Mouse (Mus musculus) heart, embryonic 15.5 days (tissue): ENCODE results near the gene Myof. TPM values are rescaled to one million over a fixed set of nuclear protein-coding genes. Genes with fewer than 3 reads are reported as not detected.
A peak's percentile ranks its signal among the peaks of the same experiment; 100 is the strongest.

Source experiments
- ATAC-seq: fragments of 200-750 bp; cut with Nextera tagmentation; replicated peaks from 2 replicates; pipeline ENCODE4 v1.8.0; 2017; ENCODE audit warnings: low read depth, moderate TSS enrichment; ENCODE audit not compliant: insufficient number of reproducible peaks, insufficient read depth, low FRiP score
- H3K27ac ChIP-seq: fragments of 300-500 bp; sonication (generic); 2 replicates; pipeline ENCODE4 v1.5.1; 2015; ENCODE audit warnings: mild to moderate bottlenecking, inconsistent platforms
- H3K27me3 ChIP-seq: fragments of 300-500 bp; sonication (generic); 2 replicates; pipeline ENCODE4 v1.6.1; 2015; ENCODE audit warnings: inconsistent platforms
- H3K36me3 ChIP-seq: fragments of 300-500 bp; sonication (generic); 2 replicates; pipeline ENCODE4 v1.6.1; 2015; ENCODE audit warnings: mild to moderate bottlenecking, inconsistent platforms
- H3K4me1 ChIP-seq: fragments of 300-500 bp; sonication (generic); replicated peaks from 2 replicates; pipeline ENCODE4 v1.6.1; 2015; ENCODE audit warnings: inconsistent platforms
- H3K4me2 ChIP-seq: fragments of 300-500 bp; sonication (generic); 2 replicates; pipeline ENCODE4 v1.6.1; 2015; ENCODE audit warnings: inconsistent platforms, mild to moderate bottlenecking, moderate library complexity
- H3K4me3 ChIP-seq: fragments of 300-500 bp; sonication (generic); 2 replicates; pipeline ENCODE4 v1.5.1; 2015; ENCODE audit warnings: mild to moderate bottlenecking, inconsistent platforms
- H3K9ac ChIP-seq: fragments of 300-500 bp; sonication (generic); 2 replicates; pipeline ENCODE4 v1.6.1; 2015; ENCODE audit warnings: mild to moderate bottlenecking, inconsistent platforms
- H3K9me3 ChIP-seq: fragments of 300-500 bp; sonication (generic); replicated peaks from 2 replicates; pipeline ENCODE4 v1.6.1; 2016; ENCODE audit warnings: inconsistent platforms
- WGBS: fragments of 180-500 bp; shearing (Covaris S2); methylation state at CpG from one replicate; pipeline ENCODE4 v1.1.7; 2015; ENCODE audit warnings: mixed read lengths; 5-methylcytosine and 5-hydroxymethylcytosine counted together
- polyA plus RNA-seq: library from polyadenylated mRNA; unstranded; fragments of >200 nt; fragmentation: Nextera tagmentation; extraction: Ambion mirVana; gene quantifications from 2 replicates; pipeline ENCODE4 v1.2.1, GENCODE M21; 2015

Gene Myof
- polyA plus RNA-seq, result 5.5 and 7.8 TPM in 2 replicates

DNA sequence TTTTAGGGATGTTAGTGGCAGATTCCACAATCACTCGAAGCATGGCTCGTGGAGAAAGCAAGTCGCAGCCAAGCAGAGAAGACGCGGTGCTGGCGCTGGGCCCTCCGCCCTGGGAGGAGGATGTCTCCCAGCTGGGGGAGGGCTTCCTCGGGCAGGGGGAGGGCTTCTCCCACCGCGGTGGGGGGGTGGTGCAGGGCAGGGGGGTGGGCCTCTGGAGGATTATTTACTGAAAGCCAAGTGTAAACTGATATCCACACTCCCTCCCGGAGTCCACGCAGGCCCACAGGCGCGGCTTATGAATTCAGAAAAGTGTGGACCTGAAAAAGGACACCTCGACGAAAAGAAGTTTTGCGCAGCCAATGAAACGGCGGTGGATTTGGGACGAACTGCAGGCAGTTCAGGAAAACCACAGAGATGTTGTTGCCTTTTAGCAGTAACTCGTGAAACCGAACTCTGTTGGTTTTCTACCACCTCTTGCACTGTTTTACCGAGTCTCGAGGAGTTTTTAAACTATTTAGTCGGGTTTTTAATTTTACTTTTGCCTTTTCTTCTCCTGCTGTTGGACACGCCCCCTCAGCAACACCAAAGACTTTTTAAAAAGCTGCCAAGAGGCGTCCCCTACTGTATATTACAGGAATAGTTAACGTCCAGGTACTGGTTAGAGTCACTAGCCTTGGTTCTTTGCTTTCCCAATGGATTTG, at the start of gene Myof:
Gene Myof (minus strand): TSS at position 297 of the 701 bp plus-strand sequence.
- H3K4me3 ChIP-seq, result peak within 1 kb of the TSS; percentile 54
- H3K9me3 ChIP-seq, result no peaks in the 10 kb centered on the region
- H3K36me3 ChIP-seq, result no peaks in the 10 kb centered on the region
- peak within 1 kb of the TSS; percentile 57 for H3K9ac ChIP-seq
- peak within 1 kb of the TSS; percentile 92 for H3K4me2 ChIP-seq
- H3K4me1 ChIP-seq, result peaks cover 9% of the 10 kb centered on the region
- H3K27ac ChIP-seq, result peak within 1 kb of the TSS; percentile 68
- WGBS, result under 1% methylated on average over 28 of the region's 28 CpGs
- H3K27me3 ChIP-seq, result 0 out of 2 replicates have a peak, but pooled peaks cover 9% of the 10 kb centered on the region
- ATAC-seq, result peak; percentile 69

DNA sequence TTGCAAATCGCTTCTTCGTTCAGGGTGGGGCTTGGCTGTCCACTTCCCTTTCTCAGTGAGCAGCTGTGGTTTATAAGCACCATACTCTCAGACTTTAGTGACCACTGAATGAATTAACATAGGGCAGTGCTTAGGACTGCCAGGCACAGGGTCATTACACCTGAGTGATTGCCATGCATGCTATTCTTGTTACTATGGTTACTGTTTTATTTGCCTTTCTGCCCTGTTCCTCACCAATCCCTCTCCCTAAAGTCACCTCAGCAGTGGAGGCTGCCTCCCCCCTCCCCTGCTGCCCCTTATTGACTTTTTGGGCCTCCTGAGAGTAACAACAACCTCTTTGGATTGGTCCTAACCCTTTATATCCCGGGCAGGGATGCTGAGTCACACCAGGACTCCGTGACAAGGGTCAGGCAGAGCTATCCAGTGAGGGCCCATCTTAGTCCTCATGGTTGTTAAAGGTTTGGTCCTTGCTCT, 48.2 kb upstream of the Myof start:
- 68% methylated on average over 4 of the region's 4 CpGs for WGBS
- Histone ChIP-seq H3K36me3 (no peaks in the 10 kb centered on the region), H3K27me3 (peaks cover 30% of the 10 kb centered on the region), H3K27ac (no peak overlapping the region), H3K4me1 (peaks cover 4% of the 10 kb centered on the region; the same call in 1 of the 2 replicates), H3K9me3 (no peaks in the 10 kb centered on the region), H3K4me3 (no peak overlapping the region), H3K9ac (no peak overlapping the region), H3K4me2 (no peak overlapping the region)
- ATAC-seq, result no peak

DNA sequence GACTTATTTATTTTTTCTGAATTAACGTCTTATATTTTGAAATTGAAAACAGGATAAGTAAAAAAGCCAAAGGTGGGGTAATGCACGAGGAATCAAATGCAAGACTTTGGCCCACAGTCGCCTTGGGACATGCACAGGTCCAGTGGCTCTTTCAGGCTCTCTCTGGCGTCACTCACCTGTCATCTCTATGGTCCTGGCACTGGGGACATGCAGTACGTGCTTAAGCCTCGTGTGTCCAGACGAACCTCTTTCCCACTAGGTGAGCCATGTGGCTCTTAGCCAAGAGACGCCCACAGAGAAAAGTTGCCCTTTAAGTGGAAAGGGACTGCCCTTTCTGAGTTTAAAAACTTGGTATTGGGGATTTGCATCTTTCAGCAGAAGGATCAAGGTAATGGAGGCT, 46.0 kb upstream of the Myof start:
- 69% methylated on average over 8 of the region's 8 CpGs for WGBS

DNA sequence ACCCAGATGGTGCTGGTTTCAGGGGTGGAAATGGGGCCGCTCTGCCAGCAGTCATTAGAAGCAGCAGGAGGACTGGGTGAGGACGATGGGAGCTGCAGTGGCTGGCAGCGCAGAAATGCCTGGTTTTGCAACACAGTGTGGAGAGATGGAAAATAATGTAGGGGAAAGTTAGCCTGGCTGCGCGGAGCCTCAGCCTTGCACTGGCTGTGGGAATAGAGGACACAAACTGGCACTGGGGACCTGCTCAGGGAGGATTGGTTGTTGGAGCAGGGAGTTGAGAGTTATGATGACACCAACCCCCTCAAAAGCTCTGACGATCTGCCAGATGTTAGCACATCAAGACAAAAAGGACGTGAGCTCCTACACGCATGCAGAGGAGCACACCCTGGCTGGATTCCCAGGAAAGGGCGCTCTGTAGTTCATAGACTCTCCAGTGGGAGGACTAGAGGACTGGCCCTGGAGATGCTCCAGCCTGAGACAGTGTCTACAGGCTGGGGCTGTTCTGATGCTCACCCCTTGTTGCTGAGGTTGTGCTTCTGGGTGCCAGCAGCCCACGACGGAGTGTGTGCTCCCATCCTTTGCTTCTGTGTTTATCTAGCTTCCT, 43.7 kb upstream of the Myof start:
- H3K36me3 ChIP-seq, result no peaks in the 10 kb centered on the region
- 44% methylated on average over 11 of the region's 11 CpGs for WGBS

More for the DNA sequence above, 46.0 kb upstream of the Myof start:
- Histone ChIP-seq H3K9ac (no peak overlapping the region), H3K27me3 (peaks cover 14% of the 10 kb centered on the region), H3K4me2 (no peak overlapping the region), H3K4me1 (0 out of 2 replicates have a peak, but pooled peaks cover 4% of the 10 kb centered on the region), H3K9me3 (no peaks in the 10 kb centered on the region), H3K27ac (no peak overlapping the region), H3K4me3 (no peak overlapping the region), H3K36me3 (no peaks in the 10 kb centered on the region)
- ATAC-seq, result no peak

DNA sequence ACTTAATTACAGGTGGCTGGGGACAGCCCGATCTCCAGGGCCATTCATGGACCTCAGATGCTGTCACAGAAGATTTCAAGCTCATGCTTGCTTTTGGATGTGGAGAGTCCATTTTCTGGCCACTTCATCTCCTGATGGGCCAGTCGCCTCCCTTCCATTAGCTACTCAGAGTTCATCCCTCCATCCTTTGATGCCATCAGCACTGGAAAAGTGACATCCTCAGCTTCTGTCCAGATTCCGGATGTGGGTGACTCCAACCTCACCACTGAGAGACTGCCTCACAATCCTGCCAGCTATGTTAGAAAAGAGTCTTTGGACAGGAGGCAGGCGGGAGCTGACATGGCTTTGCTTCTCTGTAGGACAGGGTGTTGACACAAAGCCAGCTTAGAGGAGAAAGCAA, 42.5 kb upstream of the Myof start:
- WGBS, result 71% methylated on average over 4 of the region's 4 CpGs
- Histone ChIP-seq H3K27me3 (0 out of 2 replicates have a peak, but pooled peaks cover 3% of the 10 kb centered on the region), H3K4me2 (no peak overlapping the region), H3K9ac (no peak overlapping the region), H3K9me3 (no peaks in the 10 kb centered on the region), H3K4me1 (0 out of 2 replicates have a peak, but pooled peaks cover 4% of the 10 kb centered on the region), H3K4me3 (no peak overlapping the region), H3K27ac (no peak overlapping the region), H3K36me3 (no peaks in the 10 kb centered on the region)
- no peak for ATAC-seq

More for the DNA sequence above, 43.7 kb upstream of the Myof start:
- Histone ChIP-seq H3K27me3 (0 out of 2 replicates have a peak, but pooled peaks cover 3% of the 10 kb centered on the region), H3K27ac (no peak overlapping the region), H3K4me1 (0 out of 2 replicates have a peak, but pooled peaks cover 4% of the 10 kb centered on the region), H3K4me3 (no peak overlapping the region), H3K9me3 (no peaks in the 10 kb centered on the region), H3K4me2 (peak overlapping the region; percentile 24; the same call in 1 of the 2 replicates), H3K9ac (no peak overlapping the region)
- peak; percentile 74 for ATAC-seq

DNA sequence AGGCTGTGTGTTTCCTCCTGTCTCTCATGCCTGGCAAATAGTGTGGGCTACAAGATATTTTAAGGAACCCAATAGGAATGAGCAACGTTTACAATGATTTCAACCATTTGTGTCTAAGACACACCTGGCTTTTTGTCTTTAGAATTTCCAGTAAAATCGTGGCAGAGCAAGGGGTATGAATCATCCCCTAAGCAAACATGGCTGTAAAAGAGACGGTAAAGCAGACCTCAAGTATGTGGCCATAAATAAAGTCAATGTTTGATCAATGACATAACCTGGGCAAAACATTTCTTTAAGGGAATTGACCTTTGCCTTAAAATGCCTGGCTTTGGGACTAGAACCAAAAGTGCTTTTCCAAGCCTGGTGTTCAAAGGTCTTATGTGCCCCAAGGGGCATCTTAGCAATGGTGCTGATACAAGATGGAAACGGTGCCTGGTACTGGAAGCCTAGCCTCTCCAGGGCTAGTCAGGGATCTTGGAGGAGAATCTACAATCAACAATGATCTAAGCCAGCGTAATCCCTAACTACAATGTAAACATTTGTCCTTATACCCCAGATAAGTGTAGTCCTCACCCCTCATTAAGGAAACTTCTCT, 39.7 kb upstream of the Myof start:
- 59% methylated on average over 5 of the region's 5 CpGs for WGBS
- H3K4me2 ChIP-seq, result no peak overlapping the region
- H3K9me3 ChIP-seq, result no peaks in the 10 kb centered on the region
- no peak overlapping the region for H3K9ac ChIP-seq
- no peak for ATAC-seq
- 0 out of 2 replicates have a peak, but pooled peaks cover 3% of the 10 kb centered on the region for H3K27me3 ChIP-seq
- no peak overlapping the region for H3K4me3 ChIP-seq
- 0 out of 2 replicates have a peak, but pooled peaks cover 4% of the 10 kb centered on the region for H3K4me1 ChIP-seq
- no peaks in the 10 kb centered on the region for H3K36me3 ChIP-seq
- no peak overlapping the region for H3K27ac ChIP-seq

DNA sequence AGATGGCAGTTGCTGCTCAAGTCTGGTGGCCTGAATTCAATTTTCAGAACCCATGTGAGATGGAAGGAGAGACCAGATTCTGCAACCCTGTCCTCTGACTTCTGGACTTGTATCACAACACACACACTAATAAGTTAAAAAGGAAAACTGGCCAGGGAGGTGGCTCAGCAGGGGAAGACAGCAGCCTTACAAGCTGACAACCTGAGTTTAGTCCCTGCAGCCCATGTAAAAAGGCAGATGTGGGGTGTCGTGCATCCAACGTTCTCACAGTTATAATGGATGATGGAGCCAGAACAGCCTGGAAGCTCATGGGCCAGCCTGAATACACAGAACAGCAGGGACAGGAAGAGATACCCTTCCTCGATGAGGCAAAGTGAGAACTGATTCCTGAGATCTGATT, 38.0 kb upstream of the Myof start:
- Histone ChIP-seq H3K4me3 (no peak overlapping the region), H3K36me3 (no peaks in the 10 kb centered on the region), H3K9ac (no peak overlapping the region), H3K4me1 (no peaks in the 10 kb centered on the region), H3K27ac (no peak overlapping the region), H3K27me3 (0 out of 2 replicates have a peak, but pooled peaks cover 3% of the 10 kb centered on the region), H3K9me3 (no peaks in the 10 kb centered on the region), H3K4me2 (no peak overlapping the region)
- WGBS, result 55% methylated on average over 3 of the region's 3 CpGs
- ATAC-seq, result no peak

DNA sequence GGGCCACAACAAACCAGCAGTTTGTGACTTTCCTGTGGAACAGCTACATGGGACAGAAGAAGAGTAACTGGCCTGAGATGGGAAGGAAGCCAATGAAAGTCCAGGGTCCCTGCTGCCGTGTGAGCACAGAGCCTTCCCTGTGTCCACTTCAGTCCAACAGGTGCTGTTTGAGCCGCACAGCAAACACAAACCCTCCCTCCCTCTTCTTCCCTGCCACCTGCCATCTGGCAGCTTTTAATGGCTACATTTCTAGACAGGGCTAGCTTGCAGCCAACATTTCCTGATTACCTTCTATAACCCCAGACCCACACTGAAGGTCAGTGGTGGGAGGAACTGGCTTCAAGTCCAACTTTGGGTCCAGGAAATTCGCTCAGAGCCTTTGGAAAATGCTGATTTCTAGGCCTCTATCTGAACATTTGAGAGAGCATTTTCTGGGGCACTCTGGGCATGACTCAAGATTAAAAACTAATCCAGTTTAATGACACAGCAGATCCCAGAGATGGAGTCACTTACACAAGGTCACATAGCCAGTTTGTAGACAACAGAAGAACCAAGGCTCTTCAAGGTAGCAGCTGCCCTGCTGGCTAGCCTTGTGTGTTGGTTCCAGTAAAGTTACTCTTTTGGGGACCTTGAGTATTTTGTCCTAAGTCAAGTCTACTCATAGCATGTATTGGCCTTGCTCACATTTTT, 34.6 kb upstream of the Myof start:
- Histone ChIP-seq H3K27me3 (no peaks in the 10 kb centered on the region), H3K36me3 (peaks cover 9% of the 10 kb centered on the region; the same call in 1 of the 2 replicates), H3K9me3 (no peaks in the 10 kb centered on the region), H3K27ac (no peak overlapping the region), H3K4me1 (no peaks in the 10 kb centered on the region), H3K4me3 (no peak overlapping the region), H3K9ac (no peak overlapping the region), H3K4me2 (no peak overlapping the region)
- WGBS, result 65% methylated on average over 3 of the region's 3 CpGs
- ATAC-seq, result no peak

DNA sequence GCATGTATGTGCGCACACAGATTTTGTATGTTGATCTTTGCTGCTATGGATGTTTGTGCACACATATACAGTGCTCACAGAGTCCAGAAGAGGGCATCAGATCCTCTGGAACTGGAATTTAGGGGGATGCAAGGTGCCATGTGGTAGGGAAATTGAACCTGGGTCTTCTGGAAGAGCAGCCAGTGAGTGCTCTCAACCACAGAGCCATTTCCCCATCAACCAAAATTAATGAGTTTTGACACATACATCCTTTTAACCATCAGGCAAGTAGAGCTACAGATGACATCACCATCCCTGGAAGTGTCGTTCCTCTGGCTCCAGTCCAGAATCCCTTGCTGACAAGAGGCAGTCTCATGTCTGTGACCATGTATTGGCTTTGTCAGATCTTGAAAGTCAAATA, 32.9 kb upstream of the Myof start:
- 54% methylated on average over 2 of the region's 2 CpGs for WGBS
- no peak for ATAC-seq

DNA sequence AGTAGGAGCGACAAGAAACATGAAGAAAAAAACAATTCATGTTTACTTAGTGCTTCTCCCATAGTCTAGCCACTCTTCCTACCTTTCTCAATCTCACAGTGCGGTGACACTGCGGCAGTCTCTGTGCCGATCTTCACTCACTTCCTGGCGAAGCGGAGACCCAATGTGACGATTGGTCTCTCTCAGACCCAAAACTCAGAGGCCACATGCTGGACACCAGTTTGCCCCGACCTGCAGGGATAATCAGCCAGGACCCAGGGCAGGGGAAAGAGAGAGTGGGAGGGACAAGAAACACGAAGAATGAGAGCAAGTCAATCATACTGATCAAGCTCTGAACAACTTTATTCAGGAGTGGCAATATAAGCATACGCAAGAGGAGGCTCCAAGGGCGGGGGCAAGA, 31.7 kb upstream of the Myof start:
- H3K27ac ChIP-seq, result no peak overlapping the region
- peaks cover 36% of the 10 kb centered on the region for H3K36me3 ChIP-seq
- no peak overlapping the region for H3K4me2 ChIP-seq
- H3K4me1 ChIP-seq, result no peaks in the 10 kb centered on the region
- H3K9ac ChIP-seq, result no peak overlapping the region
- no peaks in the 10 kb centered on the region for H3K27me3 ChIP-seq
- H3K4me3 ChIP-seq, result no peak overlapping the region
- 81% methylated on average over 11 of the region's 11 CpGs for WGBS
- ATAC-seq, result no peak
- no peaks in the 10 kb centered on the region for H3K9me3 ChIP-seq

More for the DNA sequence above, 32.9 kb upstream of the Myof start:
- H3K36me3 ChIP-seq, result peaks cover 24% of the 10 kb centered on the region; the same call in 1 of the 2 replicates
- no peak overlapping the region for H3K4me3 ChIP-seq
- no peaks in the 10 kb centered on the region for H3K4me1 ChIP-seq
- no peak overlapping the region for H3K9ac ChIP-seq
- H3K27me3 ChIP-seq, result no peaks in the 10 kb centered on the region
- H3K9me3 ChIP-seq, result no peaks in the 10 kb centered on the region
- H3K27ac ChIP-seq, result no peak overlapping the region
- H3K4me2 ChIP-seq, result no peak overlapping the region

DNA sequence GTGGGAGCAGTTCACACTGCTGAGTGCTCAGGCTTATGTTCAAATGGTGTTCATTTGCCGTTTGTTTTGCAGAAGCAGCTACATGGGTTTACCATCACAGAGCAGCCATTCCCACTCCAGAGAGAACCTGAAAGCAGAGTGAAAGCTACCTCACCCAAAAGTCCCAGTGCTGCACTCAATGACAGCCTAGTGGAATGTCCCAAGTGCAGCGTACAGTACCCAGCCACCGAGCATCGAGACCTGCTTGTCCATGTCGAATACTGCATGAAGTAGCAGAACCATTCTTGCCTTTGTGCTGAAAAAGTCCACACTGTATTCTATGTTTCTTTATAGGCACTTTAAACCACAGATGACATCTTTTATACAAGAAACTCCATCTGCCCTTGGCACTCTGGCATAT, 29.8 kb upstream of the Myof start:
- Histone ChIP-seq H3K36me3 (peaks cover 45% of the 10 kb centered on the region), H3K4me2 (no peak overlapping the region), H3K9ac (no peak overlapping the region), H3K4me1 (no peaks in the 10 kb centered on the region), H3K27me3 (no peaks in the 10 kb centered on the region), H3K27ac (no peak overlapping the region), H3K4me3 (no peak overlapping the region), H3K9me3 (no peaks in the 10 kb centered on the region)
- WGBS, result 92% methylated on average over 5 of the region's 5 CpGs
- ATAC-seq, result no peak
